Mouse (Mus musculus): ENCODE results near the gene Uhrf1. TPM values are rescaled to one million over a fixed set of nuclear protein-coding genes. Genes with fewer than 3 reads are reported as not detected.

The Uhrf1 gene
- polyA plus RNA-seq, 1 experiment from 2014 or later = 138 TPM

GRCm38 (mm10) chr17:56340717-56341116 lies 37.6 kb downstream of the Uhrf1 start:
- ATAC-seq (ENCODE audit: low FRiP score) = no peak
- Histone ChIP-seq H3K9me3 (ENCODE audit: control insufficient read depth, low read length) (no peaks in the 10 kb centered on the region), H3K4me1 (ENCODE audit: control insufficient read depth, insufficient read depth, low read length) (no peaks in the 10 kb centered on the region), H3K36me3 (ENCODE audit: control insufficient read depth, insufficient read depth, low read length) (no peaks in the 10 kb centered on the region), H3K27me3 (ENCODE audit: control insufficient read depth, insufficient read depth, low read length) (no peaks in the 10 kb centered on the region), H3K9ac (ENCODE audit: low read length) (no peak overlapping the region), H3K27ac (ENCODE audit: low read depth, low read length) (no peak overlapping the region), H3K4me2 (no peak overlapping the region), H3K4me3 (ENCODE audit: low read depth, low read length) (no peak overlapping the region)
- no peak for DNase-seq (ENCODE audit: low spot score, missing footprints)

- no peak for ATAC-seq (ENCODE audit: low FRiP score)
- Histone ChIP-seq H3K36me3 (ENCODE audit: control insufficient read depth, insufficient read depth, low read length) (no peaks in the 10 kb centered on the region), H3K9ac (ENCODE audit: low read length) (no peak overlapping the region), H3K9me3 (ENCODE audit: control insufficient read depth, low read length) (no peaks in the 10 kb centered on the region), H3K4me3 (ENCODE audit: low read depth, low read length) (no peak overlapping the region), H3K4me1 (ENCODE audit: control insufficient read depth, insufficient read depth, low read length) (no peaks in the 10 kb centered on the region; the same call in 1 of the 2 replicates), H3K4me2 (no peak overlapping the region), H3K27ac (ENCODE audit: low read depth, low read length) (no peak overlapping the region), H3K27me3 (ENCODE audit: control insufficient read depth, insufficient read depth, low read length) (no peaks in the 10 kb centered on the region)
- 94% methylated on average over 3 of the region's 3 CpGs for WGBS
- no peak for DNase-seq (ENCODE audit: low spot score, missing footprints)
Observed at GRCm38 (mm10) chr17:56343466-56343865, 40.3 kb downstream of the Uhrf1 start.

DNA sequence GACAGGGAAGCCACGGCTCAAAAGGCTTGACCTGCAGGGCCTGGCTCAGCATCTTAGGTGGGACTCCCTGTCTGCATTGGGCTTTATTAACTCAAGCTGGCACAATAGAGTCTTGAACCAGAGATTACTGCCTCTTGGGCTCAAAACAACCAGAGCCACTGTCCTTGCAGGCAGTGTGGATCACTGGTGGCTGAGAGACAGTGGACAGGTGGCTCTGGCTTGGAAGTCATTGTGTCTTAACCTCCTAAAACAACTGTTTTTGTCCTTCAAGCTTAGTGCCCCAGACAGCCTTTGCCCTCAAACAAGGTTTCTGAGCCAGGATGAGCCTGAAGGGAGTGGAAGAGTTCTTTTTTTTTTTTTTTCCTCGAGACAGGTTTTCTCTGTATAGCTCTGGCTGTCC lies 42.2 kb downstream of the Uhrf1 start:
- DNase-seq (ENCODE audit: low spot score, missing footprints) (no peak), ATAC-seq (ENCODE audit: low FRiP score) (no peak)
- no peak overlapping the region for H3K4me3 ChIP-seq (ENCODE audit: low read depth, low read length)
- no peaks in the 10 kb centered on the region for H3K27me3 ChIP-seq (ENCODE audit: control insufficient read depth, insufficient read depth, low read length)
- no peaks in the 10 kb centered on the region for H3K9me3 ChIP-seq (ENCODE audit: control insufficient read depth, low read length)
- no peak overlapping the region for H3K4me2 ChIP-seq
- no peak overlapping the region for H3K27ac ChIP-seq (ENCODE audit: low read depth, low read length)
- WGBS = 77% methylated on average over 2 of the region's 2 CpGs
- no peaks in the 10 kb centered on the region for H3K36me3 ChIP-seq (ENCODE audit: control insufficient read depth, insufficient read depth, low read length)
- no peak overlapping the region for H3K9ac ChIP-seq (ENCODE audit: low read length)
- H3K4me1 ChIP-seq (ENCODE audit: control insufficient read depth, insufficient read depth, low read length) = no peaks in the 10 kb centered on the region; the same call in 1 of the 2 replicates

- Histone ChIP-seq H3K27me3 (ENCODE audit: control insufficient read depth, insufficient read depth, low read length) (no peaks in the 10 kb centered on the region), H3K27ac (ENCODE audit: low read depth, low read length) (no peak overlapping the region), H3K9me3 (ENCODE audit: control insufficient read depth, low read length) (no peaks in the 10 kb centered on the region), H3K4me3 (ENCODE audit: low read depth, low read length) (no peak overlapping the region), H3K9ac (ENCODE audit: low read length) (no peak overlapping the region), H3K36me3 (ENCODE audit: control insufficient read depth, insufficient read depth, low read length) (0 out of 2 replicates have a peak, but pooled peaks cover 2% of the 10 kb centered on the region), H3K4me2 (no peak overlapping the region), H3K4me1 (ENCODE audit: control insufficient read depth, insufficient read depth, low read length) (no peaks in the 10 kb centered on the region; the same call in 1 of the 2 replicates)
- 80% methylated on average over 4 of the region's 4 CpGs for WGBS
- DNase-seq (ENCODE audit: low spot score, missing footprints) = no peak
- no peak for ATAC-seq (ENCODE audit: low FRiP score)
Observed at GRCm38 (mm10) chr17:56348128-56348527, 45.0 kb downstream of the Uhrf1 start.

DNA sequence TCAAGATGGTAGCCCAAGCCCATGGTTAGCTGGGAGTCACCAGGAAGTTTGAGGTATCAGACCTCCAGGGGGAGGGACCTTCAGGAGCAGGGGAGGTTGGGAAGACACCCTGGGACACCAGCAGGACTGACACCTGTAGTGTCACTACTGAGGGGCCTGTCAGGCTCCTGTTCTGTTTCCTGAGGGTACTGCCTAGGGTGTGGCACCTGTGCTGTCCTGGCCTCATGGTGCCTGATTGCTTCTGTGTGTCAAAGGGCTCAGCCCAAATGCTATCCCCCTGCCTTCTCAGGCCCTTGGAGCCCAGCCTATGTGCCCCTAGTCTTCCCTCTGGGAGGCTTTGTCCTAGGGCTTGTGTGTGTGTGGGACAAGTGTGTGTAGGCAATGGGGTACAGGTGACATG lies 45.5 kb downstream of the Uhrf1 start:
- Histone ChIP-seq H3K27ac (ENCODE audit: low read depth, low read length) (no peak overlapping the region), H3K36me3 (ENCODE audit: control insufficient read depth, insufficient read depth, low read length) (0 out of 2 replicates have a peak, but pooled peaks cover 2% of the 10 kb centered on the region), H3K9me3 (ENCODE audit: control insufficient read depth, low read length) (no peaks in the 10 kb centered on the region), H3K27me3 (ENCODE audit: control insufficient read depth, insufficient read depth, low read length) (no peaks in the 10 kb centered on the region), H3K4me1 (ENCODE audit: control insufficient read depth, insufficient read depth, low read length) (no peaks in the 10 kb centered on the region; the same call in 1 of the 2 replicates), H3K9ac (ENCODE audit: low read length) (0 out of 2 replicates have a peak overlapping the region, but pooled peaks have one; percentile 6), H3K4me2 (no peak overlapping the region), H3K4me3 (ENCODE audit: low read depth, low read length) (no peak overlapping the region)
- DNase-seq (ENCODE audit: low spot score, missing footprints) = no peak
- ATAC-seq (ENCODE audit: low FRiP score) = no peak

GRCm38 (mm10) chr17:56350694-56351093 lies 47.6 kb downstream of the Uhrf1 start:
- H3K27ac ChIP-seq (ENCODE audit: low read depth, low read length) = no peak overlapping the region
- H3K36me3 ChIP-seq (ENCODE audit: control insufficient read depth, insufficient read depth, low read length) = peaks cover 10% of the 10 kb centered on the region; the same call in 1 of the 2 replicates
- ATAC-seq (ENCODE audit: low FRiP score) = peak; percentile 56
- H3K4me1 ChIP-seq (ENCODE audit: control insufficient read depth, insufficient read depth, low read length) = no peaks in the 10 kb centered on the region; the same call in 1 of the 2 replicates
- no peak overlapping the region for H3K9ac ChIP-seq (ENCODE audit: low read length)
- H3K9me3 ChIP-seq (ENCODE audit: control insufficient read depth, low read length) = no peaks in the 10 kb centered on the region
- no peak overlapping the region for H3K4me3 ChIP-seq (ENCODE audit: low read depth, low read length)
- H3K27me3 ChIP-seq (ENCODE audit: control insufficient read depth, insufficient read depth, low read length) = no peaks in the 10 kb centered on the region
- H3K4me2 ChIP-seq = no peak overlapping the region
- 30% methylated on average over 2 of the region's 2 CpGs for WGBS
- DNase-seq (ENCODE audit: low spot score, missing footprints) = peak; percentile 98

- Histone ChIP-seq H3K4me3 (ENCODE audit: low read depth, low read length) (no peak overlapping the region), H3K9me3 (ENCODE audit: control insufficient read depth, low read length) (no peaks in the 10 kb centered on the region), H3K27ac (ENCODE audit: low read depth, low read length) (no peak overlapping the region), H3K27me3 (ENCODE audit: control insufficient read depth, insufficient read depth, low read length) (no peaks in the 10 kb centered on the region), H3K4me2 (no peak overlapping the region), H3K9ac (ENCODE audit: low read length) (no peak overlapping the region), H3K4me1 (ENCODE audit: control insufficient read depth, insufficient read depth, low read length) (no peaks in the 10 kb centered on the region), H3K36me3 (ENCODE audit: control insufficient read depth, insufficient read depth, low read length) (peaks cover 16% of the 10 kb centered on the region)
- 77% methylated on average over 9 of the region's 9 CpGs for WGBS
- ATAC-seq (ENCODE audit: low FRiP score) (peak; percentile 60), DNase-seq (ENCODE audit: low spot score, missing footprints) (peak; percentile 91)
Observed at GRCm38 (mm10) chr17:56356921-56357885, 54.1 kb downstream of the Uhrf1 start.

- peak; percentile 69 for DNase-seq (ENCODE audit: low spot score, missing footprints)
- no peaks in the 10 kb centered on the region for H3K4me1 ChIP-seq (ENCODE audit: control insufficient read depth, insufficient read depth, low read length)
- no peaks in the 10 kb centered on the region for H3K9me3 ChIP-seq (ENCODE audit: control insufficient read depth, low read length)
- no peak overlapping the region for H3K27ac ChIP-seq (ENCODE audit: low read depth, low read length)
- no peak overlapping the region for H3K4me3 ChIP-seq (ENCODE audit: low read depth, low read length)
- peaks cover 17% of the 10 kb centered on the region for H3K36me3 ChIP-seq (ENCODE audit: control insufficient read depth, insufficient read depth, low read length)
- no peak for ATAC-seq (ENCODE audit: low FRiP score)
- 79% methylated on average over 3 of the region's 3 CpGs for WGBS
- H3K27me3 ChIP-seq (ENCODE audit: control insufficient read depth, insufficient read depth, low read length) = no peaks in the 10 kb centered on the region
- no peak overlapping the region for H3K9ac ChIP-seq (ENCODE audit: low read length)
- H3K4me2 ChIP-seq = no peak overlapping the region
Observed at GRCm38 (mm10) chr17:56359183-56359725, 56.1 kb downstream of the Uhrf1 start.

GRCm38 (mm10) chr17:56359864-56360263 lies 56.7 kb downstream of the Uhrf1 start:
- peaks cover 14% of the 10 kb centered on the region for H3K36me3 ChIP-seq (ENCODE audit: control insufficient read depth, insufficient read depth, low read length)
- H3K9ac ChIP-seq (ENCODE audit: low read length) = no peak overlapping the region
- ATAC-seq (ENCODE audit: low FRiP score) (no peak), DNase-seq (ENCODE audit: low spot score, missing footprints) (peak; percentile 28)
- H3K27ac ChIP-seq (ENCODE audit: low read depth, low read length) = no peak overlapping the region
- H3K4me2 ChIP-seq = no peak overlapping the region
- no peaks in the 10 kb centered on the region for H3K9me3 ChIP-seq (ENCODE audit: control insufficient read depth, low read length)
- H3K4me1 ChIP-seq (ENCODE audit: control insufficient read depth, insufficient read depth, low read length) = no peaks in the 10 kb centered on the region
- H3K4me3 ChIP-seq (ENCODE audit: low read depth, low read length) = no peak overlapping the region
- H3K27me3 ChIP-seq (ENCODE audit: control insufficient read depth, insufficient read depth, low read length) = no peaks in the 10 kb centered on the region
- WGBS = 95% methylated on average over 1 of the region's 1 CpGs

All from midbrain, embryonic 11.5 days (tissue).